Comparison of ENCODE assay signal across 8 mouse cellular contexts in genomic region chrX:103845266-103845665, GRCm38 (mm10). TPM values are rescaled to one million over a fixed set of nuclear protein-coding genes. Genes with fewer than 3 reads are reported as not detected.
DNase-seq lines count a peak whose midpoint lies in the region; ATAC-seq and TF ChIP-seq lines count a peak whose summit lies in the region.

No protein-coding gene starts in this region.

- TF ChIP-seq CTCF in gastrocnemius, adult 2 months (IDR thresholded peaks at IDR 0.05) = peak; percentile 66
- peak; percentile 67 for TF ChIP-seq CTCF in midbrain, postnatal 0 days (IDR thresholded peaks at IDR 0.05)

- H3K4me3 ChIP-seq in gastrocnemius, adult 2 months = no peak overlapping the region
- no peak overlapping the region for H3K4me3 ChIP-seq in midbrain, postnatal 0 days (ENCODE audit: low read depth, low read length)
- no peak overlapping the region for H3K4me3 ChIP-seq in midbrain, embryonic 13.5 days (replicated peaks)
- H3K4me3 ChIP-seq in midbrain, embryonic 15.5 days = no peak overlapping the region

- no peak overlapping the region for H3K9ac ChIP-seq in midbrain, postnatal 0 days (replicated peaks; ENCODE audit: low read length, poor library complexity, severe bottlenecking)
- no peak overlapping the region for H3K9ac ChIP-seq in midbrain, embryonic 13.5 days (replicated peaks)
- no peak overlapping the region for H3K9ac ChIP-seq in midbrain, embryonic 15.5 days

- no peak overlapping the region for H3K27ac ChIP-seq in gastrocnemius, adult 2 months
- no peak overlapping the region for H3K27ac ChIP-seq in midbrain, postnatal 0 days (ENCODE audit: low read depth, low read length)
- H3K27ac ChIP-seq in midbrain, embryonic 13.5 days = no peak overlapping the region
- no peak overlapping the region for H3K27ac ChIP-seq in midbrain, embryonic 15.5 days

- H3K4me1 ChIP-seq in midbrain, postnatal 0 days (ENCODE audit: insufficient read depth, low read length) = no peaks in the 10 kb centered on the region
- no peaks in the 10 kb centered on the region for H3K4me1 ChIP-seq in midbrain, embryonic 13.5 days (replicated peaks)
- no peaks in the 10 kb centered on the region for H3K4me1 ChIP-seq in midbrain, embryonic 15.5 days

- DNase-seq in gastrocnemius, adult 2 months = no peak
- no peak for DNase-seq in gastrocnemius, postnatal 10 days
- peak; percentile 46 for DNase-seq in midbrain, postnatal 0 days (ENCODE audit: low spot score)
- DNase-seq in embryo, embryonic 10.5 days (ENCODE audit: low spot score) = peak; percentile 53
- peak; percentile 76 for DNase-seq in lung, postnatal 36 days
- no peak for DNase-seq in spleen, postnatal 10 days (ENCODE audit: low spot score in 2 of 2)

- no peak for ATAC-seq in midbrain, postnatal 0 days (ENCODE audit: low FRiP score)
- no peak for ATAC-seq in midbrain, embryonic 13.5 days
- ATAC-seq in midbrain, embryonic 15.5 days (replicated peaks) = no peak

- H3K27me3 ChIP-seq in midbrain, postnatal 0 days (ENCODE audit: insufficient read depth, low read length) = peaks cover 10% of the 10 kb centered on the region; the same call in 1 of the 2 replicates
- peaks cover 61% of the 10 kb centered on the region for H3K27me3 ChIP-seq in midbrain, embryonic 13.5 days
- peaks cover 28% of the 10 kb centered on the region for H3K27me3 ChIP-seq in midbrain, embryonic 15.5 days (replicated peaks)

- H3K36me3 ChIP-seq in midbrain, postnatal 0 days (ENCODE audit: insufficient read depth, low read length) = no peaks in the 10 kb centered on the region
- H3K36me3 ChIP-seq in midbrain, embryonic 13.5 days = no peaks in the 10 kb centered on the region
- no peaks in the 10 kb centered on the region for H3K36me3 ChIP-seq in midbrain, embryonic 15.5 days (replicated peaks)

- H3K4me2 ChIP-seq in midbrain, postnatal 0 days (ENCODE audit: low read depth, low read length, poor library complexity, severe bottlenecking) = no peak overlapping the region
- H3K4me2 ChIP-seq in midbrain, embryonic 13.5 days (replicated peaks) = no peak overlapping the region
- H3K4me2 ChIP-seq in midbrain, embryonic 15.5 days = no peak overlapping the region

- intact Hi-C loops in gastrocnemius, adult 2 months (cut with DNase I) = loop anchor here (5.0 kb wide), 2 partner anchors 148 to 368 kb away; no protein-coding TSS in a partner anchor

- H3K9me3 ChIP-seq in midbrain, postnatal 0 days (ENCODE audit: low read length) = no peaks in the 10 kb centered on the region
- H3K9me3 ChIP-seq in midbrain, embryonic 13.5 days = no peaks in the 10 kb centered on the region
- H3K9me3 ChIP-seq in midbrain, embryonic 15.5 days = no peaks in the 10 kb centered on the region

- WGBS in midbrain, postnatal 0 days = 41% methylated on average over 2 of the region's 2 CpGs
- 45% methylated on average over 2 of the region's 2 CpGs for WGBS in midbrain, embryonic 13.5 days
- WGBS in midbrain, embryonic 15.5 days = 51% methylated on average over 2 of the region's 2 CpGs

RNA-seq across cellular contexts. Expression of gene Slc16a2, which starts 23.5 kb away (rescaled TPM):
- 1 to 10 TPM; 1.5 to 6.0 TPM for total RNA-seq in gastrocnemius, adult 2 months (2021)
- total RNA-seq in gastrocnemius, postnatal 10 days (2021) = 10 to 100 TPM in 1 of 2 experiments, 1 to 10 TPM in 1; 8.3 to 14.2 TPM
- total RNA-seq in midbrain, postnatal 0 days (2014; rRNA removed) = 42.4 and 48.4 TPM in 2 replicates
- 25.3 and 25.9 TPM in 2 replicates for polyA plus RNA-seq in midbrain, postnatal 0 days (2015; fragmentation: Nextera tagmentation; extraction: Ambion mirVana)
- polyA plus RNA-seq in midbrain, embryonic 13.5 days (2015; fragmentation: Nextera tagmentation; extraction: Ambion mirVana) = 17.3 and 23.3 TPM in 2 replicates
- polyA plus RNA-seq in midbrain, embryonic 15.5 days (2015; fragmentation: Nextera tagmentation; extraction: Ambion mirVana) = 29.1 and 29.7 TPM in 2 replicates

Comparison
In these comparisons a context has a peak if more than half of its experiments do, and no peak if none do; other contexts are left out.
1. DNase-seq: peak in midbrain, postnatal 0 days (single experiment), embryo, embryonic 10.5 days (single experiment) and lung, postnatal 36 days (single experiment); none in gastrocnemius, adult 2 months (single experiment), gastrocnemius, postnatal 10 days (single experiment) and spleen, postnatal 10 days (0 of 2).